Mouse (Mus musculus): ENCODE data around the gene Ano6. TPM values are rescaled to one million over a fixed set of nuclear protein-coding genes. Genes with fewer than 3 reads are reported as not detected.

The Ano6 gene
- total and polyA plus RNA-seq, 3 experiments = 28.6 to 90.3 (median 69.6) TPM

- DNase-seq = no peak
Measured at GRCm38 (mm10) chr15:95796062-95796461, 5.4 kb downstream of the Ano6 start.

GRCm38 (mm10) chr15:95797144-95797983 is 6.7 kb downstream of the Ano6 start:
- no peak for DNase-seq

- no peak for DNase-seq
Measured at GRCm38 (mm10) chr15:95798266-95798665, 7.6 kb downstream of the Ano6 start.

- no peak for DNase-seq
Measured at GRCm38 (mm10) chr15:95799632-95800031, 9.0 kb downstream of the Ano6 start.

- no peak for DNase-seq
Measured at GRCm38 (mm10) chr15:95800051-95800450, 9.4 kb downstream of the Ano6 start.

- peak; percentile 31 for DNase-seq
Measured at GRCm38 (mm10) chr15:95801261-95801979, 10.8 kb downstream of the Ano6 start.

GRCm38 (mm10) chr15:95802140-95802539 is 11.5 kb downstream of the Ano6 start:
- DNase-seq = no peak

- peak; percentile 91 for DNase-seq
Measured at GRCm38 (mm10) chr15:95802762-95803161, 12.1 kb downstream of the Ano6 start.

- no peak for DNase-seq
Measured at GRCm38 (mm10) chr15:95803484-95803883, 12.8 kb downstream of the Ano6 start.

GRCm38 (mm10) chr15:95804255-95804654 is 13.6 kb downstream of the Ano6 start:
- peak; percentile 90 for DNase-seq

GRCm38 (mm10) chr15:95805022-95805471 is 14.4 kb downstream of the Ano6 start:
- peak; percentile 66 for DNase-seq

- no peak for DNase-seq
Measured at GRCm38 (mm10) chr15:95807908-95808307, 17.3 kb downstream of the Ano6 start.

- DNase-seq = no peak
Measured at GRCm38 (mm10) chr15:95810357-95810761, 19.7 kb downstream of the Ano6 start.

GRCm38 (mm10) chr15:95812821-95813571 is 22.4 kb downstream of the Ano6 start:
- no peak for DNase-seq

- no peak for DNase-seq
Measured at GRCm38 (mm10) chr15:95817501-95817900, 26.9 kb downstream of the Ano6 start.

GRCm38 (mm10) chr15:95819249-95820035 is 28.8 kb downstream of the Ano6 start:
- DNase-seq = no peak

GRCm38 (mm10) chr15:95820142-95820541 is 29.5 kb downstream of the Ano6 start:
- no peak for DNase-seq

GRCm38 (mm10) chr15:95820678-95821077 is 30.0 kb downstream of the Ano6 start:
- no peak for DNase-seq

- no peak for DNase-seq
Measured at GRCm38 (mm10) chr15:95822099-95822498, 31.5 kb downstream of the Ano6 start.

GRCm38 (mm10) chr15:95823383-95824306 is 33.0 kb downstream of the Ano6 start:
- no peak for DNase-seq

All from adrenal gland, adult 2 months (tissue).